Mouse (Mus musculus): ENCODE data around the gene Tas2r120. TPM values are rescaled to one million over a fixed set of nuclear protein-coding genes. Genes with fewer than 3 reads are reported as not detected.

Tas2r120 gene
- not detected in 2 replicates for polyA plus RNA-seq (2012)

DNA sequence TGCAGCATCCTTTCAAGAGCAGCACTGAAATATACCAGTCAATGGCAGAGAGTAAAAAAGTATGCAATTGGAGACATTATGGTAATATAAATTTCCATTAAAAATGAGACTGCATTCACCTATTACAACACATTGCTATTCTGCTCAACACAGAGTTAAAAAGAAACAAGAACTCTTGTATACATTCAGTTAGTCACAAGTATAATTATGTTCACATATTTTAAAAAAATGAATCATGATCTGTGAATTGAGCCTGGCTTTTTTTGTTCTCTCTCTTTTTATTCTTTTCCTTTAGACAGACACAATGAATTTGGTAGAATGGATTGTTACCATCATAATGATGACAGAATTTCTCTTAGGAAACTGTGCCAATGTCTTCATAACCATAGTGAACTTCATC is at the start of gene Tas2r120:
TSS of gene Tas2r120 (plus strand) at position 301 of the 400 bp plus-strand sequence.

DNA sequence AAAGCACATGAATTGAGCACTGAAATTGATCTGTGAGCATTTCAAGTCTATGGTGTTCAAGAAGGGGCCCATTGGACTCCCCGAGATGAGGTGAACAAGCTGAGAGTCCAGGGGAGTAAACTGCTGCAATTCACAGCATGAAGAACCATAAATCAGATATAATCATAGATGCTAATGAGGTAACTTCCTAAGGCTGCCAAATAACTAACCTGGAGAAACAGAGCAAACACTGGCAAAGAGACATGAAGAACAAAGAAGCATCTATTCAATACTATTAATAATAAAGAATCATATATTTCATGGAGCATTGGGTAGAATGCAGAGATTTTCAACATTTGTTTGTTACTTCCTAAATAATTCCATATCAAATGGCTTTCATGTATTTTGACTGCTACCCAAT is 5.3 kb upstream of the Tas2r120 start, which contains the start of gene A630073D07Rik:
TSS of gene A630073D07Rik (minus strand) at position 101 of the 400 bp plus-strand sequence.

DNA sequence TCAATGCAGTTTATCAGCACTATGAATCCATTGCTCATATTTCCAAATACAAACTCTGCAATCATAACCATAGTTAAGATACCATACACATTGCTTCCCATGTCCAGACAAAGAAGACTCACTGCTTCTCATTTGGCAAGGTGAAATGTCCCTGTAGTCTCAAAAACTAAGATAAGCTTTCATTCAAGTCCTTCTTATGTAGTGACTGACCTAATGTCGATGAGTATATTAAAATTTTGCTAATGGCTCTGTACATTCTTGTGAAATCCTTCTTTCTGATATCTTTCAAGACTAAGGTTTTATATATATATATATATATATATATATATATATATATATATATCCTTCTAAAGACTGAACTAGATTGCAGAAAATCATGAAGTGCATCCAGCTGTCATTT is 44.2 kb downstream of the Tas2r120 start, which contains the start of gene Tas2r121:
TSS of gene Tas2r121 (minus strand) at position 101 of the 400 bp plus-strand sequence.

Other genes starting within 250 kb of the Tas2r120 start
- gene Prh1, start 87.1 kb upstream of the Tas2r120 start, polyA plus RNA-seq (2012) = not detected in 2 replicates
- gene Prp2, start 61.0 kb upstream of the Tas2r120 start, polyA plus RNA-seq (2012) = not detected in 2 replicates
- not detected in 2 replicates for gene A630073D07Rik, start 5.4 kb upstream of the Tas2r120 start, polyA plus RNA-seq (2012)
- gene Tas2r121, start 44.1 kb downstream of the Tas2r120 start, polyA plus RNA-seq (2012) = not detected in 2 replicates
- gene Tas2r122, start 55.0 kb downstream of the Tas2r120 start, polyA plus RNA-seq (2012) = not detected in 2 replicates
- gene Tas2r115, start 81.1 kb downstream of the Tas2r120 start, polyA plus RNA-seq (2012) = not detected in 2 replicates
- gene Tas2r124, start 97.8 kb downstream of the Tas2r120 start, polyA plus RNA-seq (2012) = not detected in 2 replicates
- not detected in 2 replicates for gene Tas2r102, start 105.2 kb downstream of the Tas2r120 start, polyA plus RNA-seq (2012)
- gene Tas2r136, start 121.2 kb downstream of the Tas2r120 start, polyA plus RNA-seq (2012) = not detected in 2 replicates
- gene Tas2r117, start 145.9 kb downstream of the Tas2r120 start, polyA plus RNA-seq (2012) = not detected in 2 replicates
- gene Tas2r123, start 190.2 kb downstream of the Tas2r120 start, polyA plus RNA-seq (2012) = not detected in 2 replicates
- not detected in 2 replicates for gene Tas2r116, start 198.5 kb downstream of the Tas2r120 start, polyA plus RNA-seq (2012)
- gene Tas2r110, start 211.1 kb downstream of the Tas2r120 start, polyA plus RNA-seq (2012) = not detected in 2 replicates
- not detected in 2 replicates for gene Tas2r113, start 236.1 kb downstream of the Tas2r120 start, polyA plus RNA-seq (2012)